Mouse (Mus musculus) brain, embryonic 14.5 days (tissue): ENCODE measurements around the gene Thoc7.

Experiments
- CTCF ChIP-seq: fragments of 200-500 bp; IDR thresholded peaks from 2 replicates; pipeline ENCODE4 v1.5.1; 2012; ENCODE audit warnings: inconsistent platforms, mild to moderate bottlenecking, moderate library complexity, borderline replicate concordance; ENCODE audit not compliant: insufficient read depth, insufficient read length; ENCODE audit errors: extremely low read depth
- POLR2A ChIP-seq: fragments of 200-500 bp; IDR thresholded peaks from 2 replicates; pipeline ENCODE4 v1.6.1; 2012; ENCODE audit warnings: mild to moderate bottlenecking, inconsistent platforms, borderline replicate concordance; ENCODE audit not compliant: poor library complexity, insufficient read depth, insufficient read length, severe bottlenecking; ENCODE audit errors: extremely low read depth

- peak; percentile 74; the same call in 1 of the 2 replicates for TF ChIP-seq CTCF
- no peak for TF ChIP-seq POLR2A
Observed at GRCm38 (mm10) chr14:13917630-13918029, 44.0 kb downstream of the Thoc7 start.
